Mouse (Mus musculus): ENCODE results near the gene St8sia2. TPM values are rescaled to one million over a fixed set of nuclear protein-coding genes. Genes with fewer than 3 reads are reported as not detected.

Gene St8sia2
- polyA plus RNA-seq, 1 experiment = 3.9 TPM

GRCm38 (mm10) chr7:73936119-73936518, 77.4 kb downstream of the St8sia2 start:
- Histone ChIP-seq H3K79me2 (ENCODE audit: control insufficient read depth, insufficient read depth) (no peaks in the 10 kb centered on the region), H3ac (ENCODE audit: control insufficient read depth, insufficient read length) (no peak overlapping the region), H3K36me3 (ENCODE audit: control insufficient read depth, insufficient read depth) (no peaks in the 10 kb centered on the region), H3K4me2 (ENCODE audit: low read depth) (no peak overlapping the region), H3K4me3 (no peak overlapping the region), H3K27me3 (ENCODE audit: control insufficient read depth, insufficient read depth, insufficient read length) (no peaks in the 10 kb centered on the region)
- TF ChIP-seq MAX (IDR thresholded peaks at IDR 0.05; ENCODE audit: low read depth) (no peak), TCF3 (IDR thresholded peaks at IDR 0.05; ENCODE audit: insufficient read length, low read depth) (no peak), USF1 (IDR thresholded peaks at IDR 0.05; ENCODE audit: low read depth) (no peak), SRF (IDR thresholded peaks at IDR 0.05; ENCODE audit: control insufficient read depth, insufficient read length, low read depth) (no peak), REST (IDR thresholded peaks at IDR 0.05; ENCODE audit: insufficient read depth, insufficient read length) (no peak)

GRCm38 (mm10) chr7:73935703-73936102, 77.8 kb downstream of the St8sia2 start:
- TF ChIP-seq TCF12 (IDR thresholded peaks at IDR 0.05; ENCODE audit: insufficient read depth, poor library complexity, severe bottlenecking) (no peak), POLR2AphosphoS2 (IDR thresholded peaks at IDR 0.05; ENCODE audit: insufficient read length, low read depth) (no peak), SRF (IDR thresholded peaks at IDR 0.05; ENCODE audit: control insufficient read depth, insufficient read length, low read depth) (no peak), MAX (IDR thresholded peaks at IDR 0.05; ENCODE audit: low read depth) (no peak), MYOD1 (IDR thresholded peaks at IDR 0.05; ENCODE audit: control insufficient read depth in 1 of 3, insufficient read length in 2 of 3, low read depth in 2 of 3) (no peak), TCF3 (IDR thresholded peaks at IDR 0.05; ENCODE audit: insufficient read length, low read depth) (no peak), USF1 (IDR thresholded peaks at IDR 0.05; ENCODE audit: low read depth) (no peak), REST (IDR thresholded peaks at IDR 0.05; ENCODE audit: insufficient read depth, insufficient read length) (no peak), POLR2A (IDR thresholded peaks at IDR 0.05; ENCODE audit: insufficient read length, low read depth) (no peak), E2F4 (IDR thresholded peaks at IDR 0.05; ENCODE audit: insufficient read depth) (no peak), MYOG (IDR thresholded peaks at IDR 0.05; ENCODE audit: control insufficient read depth in 1 of 3, insufficient read depth in 1 of 3, insufficient read length in 2 of 3, low read depth in 2 of 3) (no peak), CEBPB (IDR thresholded peaks at IDR 0.05; ENCODE audit: insufficient read depth, poor library complexity, severe bottlenecking) (no peak)
- no peak overlapping the region for H3K4me3 ChIP-seq
- no peaks in the 10 kb centered on the region for H3K79me2 ChIP-seq (ENCODE audit: control insufficient read depth, insufficient read depth)
- H3K4me2 ChIP-seq (ENCODE audit: low read depth) = no peak overlapping the region
- no peaks in the 10 kb centered on the region for H3K36me3 ChIP-seq (ENCODE audit: control insufficient read depth, insufficient read depth)
- no peaks in the 10 kb centered on the region for H3K27me3 ChIP-seq (ENCODE audit: control insufficient read depth, insufficient read depth, insufficient read length)
- no peak overlapping the region for H3ac ChIP-seq (ENCODE audit: control insufficient read depth, insufficient read length)

GRCm38 (mm10) chr7:73933036-73933435, 80.5 kb downstream of the St8sia2 start:
- TF ChIP-seq SRF (IDR thresholded peaks at IDR 0.05; ENCODE audit: control insufficient read depth, insufficient read length, low read depth) (no peak), CEBPB (IDR thresholded peaks at IDR 0.05; ENCODE audit: insufficient read depth, poor library complexity, severe bottlenecking) (no peak), TCF3 (IDR thresholded peaks at IDR 0.05; ENCODE audit: insufficient read length, low read depth) (no peak), POLR2AphosphoS2 (IDR thresholded peaks at IDR 0.05; ENCODE audit: insufficient read length, low read depth) (no peak), MAX (IDR thresholded peaks at IDR 0.05; ENCODE audit: low read depth) (no peak), MYOD1 (IDR thresholded peaks at IDR 0.05; ENCODE audit: control insufficient read depth in 1 of 3, insufficient read length in 2 of 3, low read depth in 2 of 3) (no peak), POLR2A (IDR thresholded peaks at IDR 0.05; ENCODE audit: insufficient read length, low read depth) (no peak), MYOG (IDR thresholded peaks at IDR 0.05; ENCODE audit: control insufficient read depth in 1 of 3, insufficient read depth in 1 of 3, insufficient read length in 2 of 3, low read depth in 2 of 3) (no peak), REST (IDR thresholded peaks at IDR 0.05; ENCODE audit: insufficient read depth, insufficient read length) (no peak), USF1 (IDR thresholded peaks at IDR 0.05; ENCODE audit: low read depth) (no peak), E2F4 (IDR thresholded peaks at IDR 0.05; ENCODE audit: insufficient read depth) (no peak), TCF12 (IDR thresholded peaks at IDR 0.05; ENCODE audit: insufficient read depth, poor library complexity, severe bottlenecking) (no peak)

GRCm38 (mm10) chr7:73920921-73921485, 92.5 kb downstream of the St8sia2 start:
- Histone ChIP-seq H3K27me3 (ENCODE audit: control insufficient read depth, insufficient read depth, insufficient read length) (no peaks in the 10 kb centered on the region), H3ac (ENCODE audit: control insufficient read depth, insufficient read length) (no peak overlapping the region), H3K36me3 (ENCODE audit: control insufficient read depth, insufficient read depth) (no peaks in the 10 kb centered on the region), H3K79me2 (ENCODE audit: control insufficient read depth, insufficient read depth) (no peaks in the 10 kb centered on the region), H3K4me2 (ENCODE audit: low read depth) (peak overlapping the region; percentile 70), H3K4me3 (no peak overlapping the region)
- TF ChIP-seq POLR2AphosphoS2 (IDR thresholded peaks at IDR 0.05; ENCODE audit: insufficient read length, low read depth) (no peak), MYOD1 (IDR thresholded peaks at IDR 0.05; ENCODE audit: control insufficient read depth in 1 of 3, insufficient read length in 2 of 3, low read depth in 2 of 3) (no peak), USF1 (IDR thresholded peaks at IDR 0.05; ENCODE audit: low read depth) (no peak), POLR2A (IDR thresholded peaks at IDR 0.05; ENCODE audit: insufficient read length, low read depth) (no peak), TCF3 (IDR thresholded peaks at IDR 0.05; ENCODE audit: insufficient read length, low read depth) (no peak), MYOG (IDR thresholded peaks at IDR 0.05; ENCODE audit: control insufficient read depth in 1 of 3, insufficient read depth in 1 of 3, insufficient read length in 2 of 3, low read depth in 2 of 3) (no peak), E2F4 (IDR thresholded peaks at IDR 0.05; ENCODE audit: insufficient read depth) (no peak), MAX (IDR thresholded peaks at IDR 0.05; ENCODE audit: low read depth) (no peak), REST (IDR thresholded peaks at IDR 0.05; ENCODE audit: insufficient read depth, insufficient read length) (no peak), CEBPB (IDR thresholded peaks at IDR 0.05; ENCODE audit: insufficient read depth, poor library complexity, severe bottlenecking) (no peak), SRF (IDR thresholded peaks at IDR 0.05; ENCODE audit: control insufficient read depth, insufficient read length, low read depth) (no peak), TCF12 (IDR thresholded peaks at IDR 0.05; ENCODE audit: insufficient read depth, poor library complexity, severe bottlenecking) (no peak)

More at GRCm38 (mm10) chr7:73933036-73933435, 80.5 kb downstream of the St8sia2 start:
- no peaks in the 10 kb centered on the region for H3K27me3 ChIP-seq (ENCODE audit: control insufficient read depth, insufficient read depth, insufficient read length)
- H3K4me2 ChIP-seq (ENCODE audit: low read depth) = no peak overlapping the region
- H3ac ChIP-seq (ENCODE audit: control insufficient read depth, insufficient read length) = no peak overlapping the region
- no peaks in the 10 kb centered on the region for H3K36me3 ChIP-seq (ENCODE audit: control insufficient read depth, insufficient read depth)
- no peaks in the 10 kb centered on the region for H3K79me2 ChIP-seq (ENCODE audit: control insufficient read depth, insufficient read depth)
- H3K4me3 ChIP-seq = no peak overlapping the region
